Mouse (Mus musculus): Measurements from ENCODE around the gene C2cd4c. TPM values are rescaled to one million over a fixed set of nuclear protein-coding genes. Genes with fewer than 3 reads are reported as not detected.

C2cd4c gene
- polyA plus RNA-seq, 1 experiment, result not detected

- no peak for TF ChIP-seq POLR2A (IDR thresholded peaks at IDR 0.05; ENCODE audit: borderline replicate concordance, control insufficient read depth, low read depth, low read length)
- no peak for TF ChIP-seq CTCF (IDR thresholded peaks at IDR 0.05; ENCODE audit: control insufficient read depth, insufficient read depth, low read length)
- Histone ChIP-seq H3K4me3 (replicated peaks; ENCODE audit: control insufficient read depth, low read depth, low read length) (no peak overlapping the region), H3K27ac (ENCODE audit: control insufficient read depth, insufficient read depth, low read depth, low read length, poor library complexity) (no peak overlapping the region), H3K4me1 (ENCODE audit: control insufficient read depth, insufficient read depth, low read length) (no peaks in the 10 kb centered on the region)
- 38% methylated on average over 4 of the region's 4 CpGs for WGBS
Measured at GRCm38 (mm10) chr10:79587752-79588126, 26.1 kb downstream of the C2cd4c start.

GRCm38 (mm10) chr10:79587061-79587751 lies 26.6 kb downstream of the C2cd4c start, which contains the start of gene Theg:
Gene Theg, minus strand, starts transcription at chr10:79587331.
- Histone ChIP-seq H3K27ac (ENCODE audit: control insufficient read depth, insufficient read depth, low read depth, low read length, poor library complexity) (no peak within 1 kb of the TSS), H3K4me3 (replicated peaks; ENCODE audit: control insufficient read depth, low read depth, low read length) (no peak within 1 kb of the TSS), H3K4me1 (ENCODE audit: control insufficient read depth, insufficient read depth, low read length) (no peaks in the 10 kb centered on the region)
- no peak for TF ChIP-seq CTCF (IDR thresholded peaks at IDR 0.05; ENCODE audit: control insufficient read depth, insufficient read depth, low read length)
- TF ChIP-seq POLR2A (IDR thresholded peaks at IDR 0.05; ENCODE audit: borderline replicate concordance, control insufficient read depth, low read depth, low read length), result no peak
- 63% methylated on average over 5 of the region's 5 CpGs for WGBS

GRCm38 (mm10) chr10:79586243-79586642 lies 27.6 kb downstream of the C2cd4c start:
- 84% methylated on average over 8 of the region's 8 CpGs for WGBS
- H3K4me3 ChIP-seq (replicated peaks; ENCODE audit: control insufficient read depth, low read depth, low read length), result no peak overlapping the region
- no peak overlapping the region for H3K27ac ChIP-seq (ENCODE audit: control insufficient read depth, insufficient read depth, low read depth, low read length, poor library complexity)
- TF ChIP-seq CTCF (IDR thresholded peaks at IDR 0.05; ENCODE audit: control insufficient read depth, insufficient read depth, low read length) (no peak), POLR2A (IDR thresholded peaks at IDR 0.05; ENCODE audit: borderline replicate concordance, control insufficient read depth, low read depth, low read length) (no peak)
- no peaks in the 10 kb centered on the region for H3K4me1 ChIP-seq (ENCODE audit: control insufficient read depth, insufficient read depth, low read length)

GRCm38 (mm10) chr10:79585723-79586122 lies 28.1 kb downstream of the C2cd4c start:
- Histone ChIP-seq H3K4me1 (ENCODE audit: control insufficient read depth, insufficient read depth, low read length) (no peaks in the 10 kb centered on the region), H3K27ac (ENCODE audit: control insufficient read depth, insufficient read depth, low read depth, low read length, poor library complexity) (no peak overlapping the region), H3K4me3 (replicated peaks; ENCODE audit: control insufficient read depth, low read depth, low read length) (no peak overlapping the region)
- TF ChIP-seq CTCF (IDR thresholded peaks at IDR 0.05; ENCODE audit: control insufficient read depth, insufficient read depth, low read length), result no peak
- no peak for TF ChIP-seq POLR2A (IDR thresholded peaks at IDR 0.05; ENCODE audit: borderline replicate concordance, control insufficient read depth, low read depth, low read length)
- WGBS, result 86% methylated on average over 5 of the region's 5 CpGs

GRCm38 (mm10) chr10:79585136-79585535 lies 28.7 kb downstream of the C2cd4c start:
- Histone ChIP-seq H3K4me1 (ENCODE audit: control insufficient read depth, insufficient read depth, low read length) (no peaks in the 10 kb centered on the region), H3K4me3 (replicated peaks; ENCODE audit: control insufficient read depth, low read depth, low read length) (no peak overlapping the region), H3K27ac (ENCODE audit: control insufficient read depth, insufficient read depth, low read depth, low read length, poor library complexity) (no peak overlapping the region)
- 87% methylated on average over 6 of the region's 6 CpGs for WGBS
- TF ChIP-seq POLR2A (IDR thresholded peaks at IDR 0.05; ENCODE audit: borderline replicate concordance, control insufficient read depth, low read depth, low read length) (no peak), CTCF (IDR thresholded peaks at IDR 0.05; ENCODE audit: control insufficient read depth, insufficient read depth, low read length) (no peak)

GRCm38 (mm10) chr10:79584426-79584825 lies 29.4 kb downstream of the C2cd4c start:
- Histone ChIP-seq H3K4me1 (ENCODE audit: control insufficient read depth, insufficient read depth, low read length) (no peaks in the 10 kb centered on the region), H3K27ac (ENCODE audit: control insufficient read depth, insufficient read depth, low read depth, low read length, poor library complexity) (no peak overlapping the region), H3K4me3 (replicated peaks; ENCODE audit: control insufficient read depth, low read depth, low read length) (no peak overlapping the region)
- 53% methylated on average over 9 of the region's 9 CpGs for WGBS
- TF ChIP-seq POLR2A (IDR thresholded peaks at IDR 0.05; ENCODE audit: borderline replicate concordance, control insufficient read depth, low read depth, low read length) (no peak), CTCF (IDR thresholded peaks at IDR 0.05; ENCODE audit: control insufficient read depth, insufficient read depth, low read length) (no peak)

- no peak overlapping the region for H3K4me3 ChIP-seq (replicated peaks; ENCODE audit: control insufficient read depth, low read depth, low read length)
- no peak for TF ChIP-seq POLR2A (IDR thresholded peaks at IDR 0.05; ENCODE audit: borderline replicate concordance, control insufficient read depth, low read depth, low read length)
- no peak for TF ChIP-seq CTCF (IDR thresholded peaks at IDR 0.05; ENCODE audit: control insufficient read depth, insufficient read depth, low read length)
- no peaks in the 10 kb centered on the region for H3K4me1 ChIP-seq (ENCODE audit: control insufficient read depth, insufficient read depth, low read length)
- whole genome bisulfite sequencing, result 68% methylated on average over 7 of the region's 7 CpGs
- no peak overlapping the region for H3K27ac ChIP-seq (ENCODE audit: control insufficient read depth, insufficient read depth, low read depth, low read length, poor library complexity)
Measured at GRCm38 (mm10) chr10:79584021-79584420, 29.8 kb downstream of the C2cd4c start.

- no peak for TF ChIP-seq POLR2A (IDR thresholded peaks at IDR 0.05; ENCODE audit: borderline replicate concordance, control insufficient read depth, low read depth, low read length)
- TF ChIP-seq CTCF (IDR thresholded peaks at IDR 0.05; ENCODE audit: control insufficient read depth, insufficient read depth, low read length), result no peak
- no peaks in the 10 kb centered on the region for H3K4me1 ChIP-seq (ENCODE audit: control insufficient read depth, insufficient read depth, low read length)
- H3K27ac ChIP-seq (ENCODE audit: control insufficient read depth, insufficient read depth, low read depth, low read length, poor library complexity), result no peak overlapping the region
- H3K4me3 ChIP-seq (replicated peaks; ENCODE audit: control insufficient read depth, low read depth, low read length), result no peak overlapping the region
- 85% methylated on average over 8 of the region's 8 CpGs for WGBS
Measured at GRCm38 (mm10) chr10:79581501-79581900, 32.3 kb downstream of the C2cd4c start.
